Mouse (Mus musculus) ovary, postnatal 14 days (tissue): ENCODE measurements around the gene Sfn.

Experiments
- DNase-seq: peaks from one replicate; pipeline ENCODE4 v3.0.0; 2022; ENCODE audit warnings: low spot score

Gene Sfn

GRCm38 (mm10) chr4:133619473-133620136 is 17.6 kb upstream of the Sfn start:
- DNase-seq, result no peak

GRCm38 (mm10) chr4:133617936-133618335 is 16.0 kb upstream of the Sfn start:
- no peak for DNase-seq

GRCm38 (mm10) chr4:133615416-133615815 is 13.4 kb upstream of the Sfn start:
- no peak for DNase-seq

DNA sequence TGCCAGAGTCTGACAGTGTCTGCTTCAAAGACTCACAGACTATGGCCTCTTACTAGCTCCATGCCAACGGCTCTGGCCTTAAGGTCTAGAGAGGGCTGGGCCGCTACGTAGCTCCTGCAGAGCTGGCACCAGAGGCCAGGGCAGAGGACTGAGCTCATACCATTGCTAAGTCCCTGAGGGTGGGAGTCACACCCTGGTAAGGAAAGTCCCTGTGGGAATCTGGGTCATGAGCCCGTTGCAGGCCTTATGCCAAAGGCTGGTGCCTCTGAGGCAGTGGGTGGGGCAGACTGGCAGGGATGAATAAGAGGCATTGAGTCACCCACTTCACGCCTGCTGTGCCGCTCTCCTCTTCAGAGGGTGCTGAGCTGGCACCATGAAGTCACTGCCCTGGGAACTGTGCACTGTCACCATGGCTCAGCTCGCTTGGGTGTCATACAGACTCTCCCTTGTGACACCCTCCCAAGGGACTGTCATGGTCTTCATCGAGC is 12.3 kb upstream of the Sfn start:
- DNase-seq, result no peak

GRCm38 (mm10) chr4:133613867-133614266 is 11.9 kb upstream of the Sfn start:
- no peak for DNase-seq

- no peak for DNase-seq
Measured at GRCm38 (mm10) chr4:133613026-133613425, 11.1 kb upstream of the Sfn start.

GRCm38 (mm10) chr4:133612416-133612815 is 10.4 kb upstream of the Sfn start:
- DNase-seq, result no peak

DNA sequence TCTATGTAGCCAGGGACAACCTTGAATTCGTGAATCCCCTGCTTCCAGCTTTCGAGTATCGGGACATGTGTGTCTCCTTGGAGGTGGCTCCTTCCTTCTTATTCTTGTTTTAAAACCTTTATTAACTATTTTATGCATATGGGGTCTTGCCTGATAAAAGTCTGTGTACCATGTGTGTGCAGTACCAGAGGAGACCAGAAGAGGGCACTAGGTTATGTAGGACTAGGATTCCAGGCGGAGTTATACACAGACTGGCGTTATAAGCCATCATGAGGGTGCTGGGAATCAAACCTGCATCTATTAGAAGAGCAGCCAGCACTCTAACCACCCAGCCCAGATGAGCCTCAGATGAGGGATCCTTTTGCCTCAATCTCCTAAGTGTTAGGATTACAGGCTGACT is 9.8 kb upstream of the Sfn start:
- no peak for DNase-seq

DNA sequence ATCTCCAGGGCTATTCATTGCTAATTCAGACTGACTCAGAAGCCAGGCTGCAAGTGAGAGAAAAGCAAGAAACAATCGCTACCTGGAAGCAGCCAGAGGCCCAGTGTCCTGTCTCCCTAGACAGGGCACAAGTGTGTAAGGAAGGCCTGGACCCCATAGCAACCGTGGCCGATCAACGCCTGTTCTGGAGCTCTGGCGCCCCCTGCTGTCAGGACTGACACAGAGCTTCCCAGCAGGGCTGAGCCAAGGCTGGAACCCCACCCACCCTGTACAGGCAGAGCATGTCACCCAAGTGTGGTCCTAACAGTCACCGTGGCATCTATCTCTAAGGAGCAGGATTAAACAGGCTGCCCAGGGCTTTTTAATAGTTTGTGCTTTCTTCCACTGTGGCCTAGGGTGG is 7.8 kb upstream of the Sfn start:
- peak; percentile 77 for DNase-seq

- no peak for DNase-seq
Measured at GRCm38 (mm10) chr4:133607284-133607683, 5.3 kb upstream of the Sfn start.

DNA sequence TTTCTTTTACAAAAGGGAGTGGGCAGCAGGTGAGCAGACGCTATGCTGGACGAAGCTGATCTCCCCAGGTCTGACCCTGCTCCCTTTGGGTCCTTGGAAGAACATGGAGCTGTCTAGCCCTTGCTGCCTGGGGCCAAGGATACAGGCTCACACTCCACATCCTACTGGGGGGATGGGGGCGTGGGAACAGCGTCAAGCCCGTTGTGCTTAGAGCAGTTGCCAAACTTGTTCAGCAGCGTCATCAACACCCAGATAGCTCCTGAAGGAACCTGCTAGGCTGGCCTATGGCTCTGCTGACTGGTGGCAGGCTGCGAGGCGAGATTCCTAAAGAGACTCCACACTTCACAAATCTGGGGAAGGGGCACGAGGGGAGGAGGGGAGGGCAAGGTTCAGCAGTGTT is 3.4 kb upstream of the Sfn start:
- no peak for DNase-seq

DNA sequence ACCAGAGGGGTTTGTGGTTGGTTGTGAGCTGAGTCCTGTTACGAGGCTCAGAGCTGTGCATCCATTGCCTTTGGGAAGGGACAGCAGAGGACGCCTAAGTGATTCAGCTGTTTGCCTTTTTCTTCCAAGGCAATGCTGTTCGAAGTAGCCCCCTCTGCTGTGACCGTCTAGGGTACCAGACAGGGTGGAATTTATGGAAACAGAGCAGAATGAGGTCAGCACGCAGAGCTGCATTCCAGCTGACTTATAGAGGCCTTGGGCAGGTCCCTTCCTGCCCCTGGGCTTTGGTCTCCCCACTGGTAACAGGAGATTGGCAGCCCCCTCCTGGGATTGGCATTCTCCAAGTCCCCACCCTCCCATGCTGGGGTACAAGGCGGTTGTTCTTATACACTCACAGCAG is 2.9 kb upstream of the Sfn start:
- DNase-seq, result no peak

DNA sequence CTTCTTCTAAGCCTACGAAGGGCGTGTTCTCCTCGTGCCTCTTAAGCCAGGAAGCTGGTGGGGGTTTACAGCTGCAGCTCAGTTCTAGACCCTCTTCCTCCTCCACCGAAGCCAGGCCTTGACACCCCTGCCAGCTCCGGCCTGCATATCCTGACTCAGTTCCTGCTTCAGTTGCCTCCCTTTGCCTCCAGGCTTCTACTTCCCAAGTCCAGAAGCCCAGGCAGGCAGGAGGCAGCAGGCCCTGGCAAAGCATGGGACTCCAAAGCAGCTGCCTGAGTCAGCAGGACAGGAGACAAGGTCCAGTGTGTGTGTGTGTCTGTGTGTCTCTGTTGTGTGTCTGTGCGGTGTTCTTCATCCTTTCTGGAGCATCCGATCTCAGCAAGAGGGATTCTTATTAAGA is 2.2 kb upstream of the Sfn start:
- no peak for DNase-seq

GRCm38 (mm10) chr4:133603056-133603455 is 1.1 kb upstream of the Sfn start:
- no peak for DNase-seq

- no peak for DNase-seq
Measured at GRCm38 (mm10) chr4:133600306-133600705, 1.7 kb downstream of the Sfn start.

- DNase-seq, result peak; percentile 76
Measured at GRCm38 (mm10) chr4:133599571-133600073, 2.3 kb downstream of the Sfn start.

DNA sequence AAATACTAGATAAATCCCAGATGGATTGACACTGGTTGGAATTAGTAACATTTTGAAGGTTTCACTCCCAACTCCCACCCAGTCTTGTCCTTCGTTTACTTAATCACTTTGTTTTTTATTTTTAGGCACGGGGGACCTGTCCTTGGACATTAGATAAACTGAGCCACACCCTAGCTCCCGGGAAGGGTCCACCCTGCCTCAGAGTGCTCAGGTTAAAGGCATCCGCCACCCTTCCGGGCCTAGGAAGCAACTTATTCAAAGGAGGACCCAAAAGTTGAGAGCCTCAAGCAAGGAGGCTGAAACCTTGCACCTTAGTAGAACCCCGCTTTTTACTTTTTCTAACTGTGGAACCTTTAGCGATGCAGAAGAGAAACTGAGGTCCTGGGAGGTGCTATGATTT is 2.9 kb downstream of the Sfn start:
- DNase-seq, result no peak

DNA sequence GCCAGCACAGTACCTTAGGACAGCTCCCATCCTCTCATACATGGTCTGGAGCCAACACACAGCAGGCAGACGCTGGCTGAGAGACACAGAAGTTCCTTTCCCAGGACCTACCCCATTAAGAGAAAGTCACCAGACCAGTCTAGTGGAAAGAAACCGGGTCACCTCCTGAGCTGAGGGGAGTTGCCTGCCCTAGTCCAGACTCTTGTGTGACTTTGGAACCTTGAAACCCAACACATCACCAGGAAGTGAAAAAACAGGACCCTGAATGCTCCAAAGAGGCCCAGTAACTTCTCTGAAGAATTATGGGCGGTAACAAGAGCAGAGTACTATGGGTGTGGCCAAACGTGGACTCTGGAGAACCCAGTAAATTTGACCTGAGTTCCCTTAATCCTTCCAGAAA is 3.4 kb downstream of the Sfn start:
- no peak for DNase-seq

GRCm38 (mm10) chr4:133596084-133596483 is 5.9 kb downstream of the Sfn start:
- no peak for DNase-seq

DNA sequence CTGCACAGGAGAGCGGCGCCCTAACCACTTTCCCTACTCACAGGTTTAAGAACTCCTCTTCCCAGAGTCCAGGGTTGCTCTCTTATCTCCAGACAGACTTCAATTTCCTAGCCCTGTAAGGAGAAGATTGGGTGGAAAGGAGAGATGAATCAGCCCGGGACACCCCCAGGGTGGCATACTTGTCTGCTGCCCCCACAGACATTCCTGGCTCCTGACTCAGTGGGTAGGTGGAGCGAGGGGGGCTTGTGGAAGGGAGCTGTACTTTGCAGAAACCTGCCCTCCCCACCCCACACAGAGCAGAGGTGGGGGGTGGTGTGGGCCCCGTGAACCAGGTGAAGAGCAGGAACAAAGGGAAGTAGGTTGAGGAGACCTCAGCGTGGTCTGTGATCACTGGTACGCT is 6.4 kb downstream of the Sfn start:
- no peak for DNase-seq

- DNase-seq, result peak; percentile 56
Measured at GRCm38 (mm10) chr4:133592570-133592969, 9.4 kb downstream of the Sfn start.

GRCm38 (mm10) chr4:133584059-133584951 is 17.7 kb downstream of the Sfn start, which contains the start of gene Gpn2:
Gene Gpn2, plus strand, starts transcription at chr4:133584362.
- DNase-seq, result peak; percentile 52

DNA sequence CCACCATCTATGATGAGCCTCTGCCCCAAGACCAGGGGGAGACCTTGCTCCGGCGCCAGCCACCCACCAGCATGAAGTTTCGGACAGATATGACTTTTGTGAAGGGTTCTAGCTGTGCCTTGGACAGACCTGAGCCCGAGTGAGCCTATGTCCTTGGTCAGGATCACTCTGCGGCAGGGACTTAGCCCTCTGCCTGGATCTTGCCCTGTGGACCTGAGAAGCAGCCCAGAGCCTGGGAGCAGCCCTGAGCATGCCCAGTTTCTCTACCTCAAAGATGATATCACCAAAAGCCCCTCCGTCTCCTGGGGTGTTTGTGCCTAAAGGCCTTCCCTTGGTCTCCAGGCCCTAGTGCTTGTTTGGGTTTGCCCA is 18.3 kb downstream of the Sfn start:
- no peak for DNase-seq
